Mouse (Mus musculus) granulocyte monocyte progenitor cell, adult 5-6 weeks (primary cell): Measurements from ENCODE around the gene Bmp2k. TPM values are rescaled to one million over a fixed set of nuclear protein-coding genes. Genes with fewer than 3 reads are reported as not detected.

ENCODE experiments used
- ATAC-seq: replicated peaks from 2 replicates; pipeline ENCODE4 v1.8.0; 2016; ENCODE audit warnings: mild to moderate bottlenecking, moderate TSS enrichment, inconsistent platforms; ENCODE audit not compliant: poor library complexity, severe bottlenecking
- total RNA-seq, 2 experiments: library from RNA; stranded (forward) in 1 of 2; stranded (reverse) in 1 of 2; fragments of 200-712, 200-1000 nt in 1 of 2; fragments of >200 nt in 1 of 2; fragmentation: Nextera tagmentation in 1 of 2; gene quantifications; 2 replicates each; pipeline ENCODE4 v1.2.3; 2014 to 2017

Gene Bmp2k
- total RNA-seq, 2 experiments from 2014 or later: 16.2 to 23.5 TPM

GRCm38 (mm10) chr5:96969705-96970471, 27.6 kb upstream of the Bmp2k start:
- ATAC-seq: no peak

- no peak for ATAC-seq
Measured at GRCm38 (mm10) chr5:96970472-96970848, 27.0 kb upstream of the Bmp2k start.

GRCm38 (mm10) chr5:96972474-96973130, 24.9 kb upstream of the Bmp2k start:
- no peak for ATAC-seq

GRCm38 (mm10) chr5:96973714-96974113, 23.8 kb upstream of the Bmp2k start:
- ATAC-seq: no peak

- no peak for ATAC-seq
Measured at GRCm38 (mm10) chr5:96974661-96975060, 22.8 kb upstream of the Bmp2k start.

GRCm38 (mm10) chr5:96975112-96975511, 22.4 kb upstream of the Bmp2k start:
- no peak for ATAC-seq

- no peak for ATAC-seq
Measured at GRCm38 (mm10) chr5:96976150-96976549, 21.3 kb upstream of the Bmp2k start.

GRCm38 (mm10) chr5:96979296-96980007, 18.0 kb upstream of the Bmp2k start:
- ATAC-seq: peak; percentile 26

GRCm38 (mm10) chr5:96980008-96980634, 17.4 kb upstream of the Bmp2k start:
- ATAC-seq: peak; percentile 97

- ATAC-seq: no peak
Measured at GRCm38 (mm10) chr5:96981987-96982386, 15.5 kb upstream of the Bmp2k start.

- ATAC-seq: no peak
Measured at GRCm38 (mm10) chr5:96983142-96983541, 14.3 kb upstream of the Bmp2k start.

- no peak for ATAC-seq
Measured at GRCm38 (mm10) chr5:96986850-96987249, 10.6 kb upstream of the Bmp2k start.

- no peak for ATAC-seq
Measured at GRCm38 (mm10) chr5:96988880-96989279, 8.6 kb upstream of the Bmp2k start.

GRCm38 (mm10) chr5:96991156-96991555, 6.3 kb upstream of the Bmp2k start:
- no peak for ATAC-seq

GRCm38 (mm10) chr5:96992651-96993050, 4.8 kb upstream of the Bmp2k start:
- ATAC-seq: no peak

GRCm38 (mm10) chr5:96993057-96993456, 4.4 kb upstream of the Bmp2k start:
- ATAC-seq: peak; percentile 33

GRCm38 (mm10) chr5:96995791-96996190, 1.7 kb upstream of the Bmp2k start:
- ATAC-seq: no peak

GRCm38 (mm10) chr5:96996401-96997309, 834 bp upstream of the Bmp2k start:
- peak; percentile 3; the same call in 1 of the 2 replicates for ATAC-seq

GRCm38 (mm10) chr5:96997802-96998565, 495 bp downstream of the Bmp2k start:
- ATAC-seq: peak; percentile 10
